Mouse (Mus musculus) stomach, embryonic 14.5 days (tissue): Measurements from ENCODE around the gene Nod1. TPM values are rescaled to one million over a fixed set of nuclear protein-coding genes. Genes with fewer than 3 reads are reported as not detected.

Experiments
- ATAC-seq: fragments of 200-750 bp; cut with Nextera tagmentation; 2 replicates; pipeline ENCODE4 v1.8.0; 2017; ENCODE audit warnings: low read depth, moderate TSS enrichment; ENCODE audit not compliant: insufficient number of reproducible peaks, insufficient read depth, low FRiP score
- H3K27ac ChIP-seq: fragments of 300-500 bp; sonication (generic); 2 replicates; pipeline ENCODE4 v1.5.1; 2014; ENCODE audit warnings: mild to moderate bottlenecking, low read length, moderate library complexity, mixed read lengths
- H3K27me3 ChIP-seq: fragments of 300-500 bp; sonication (generic); 2 replicates; pipeline ENCODE4 v1.6.1; 2014; ENCODE audit warnings: low read length, control low read depth, mixed read lengths; ENCODE audit not compliant: control insufficient read depth, insufficient read depth
- H3K36me3 ChIP-seq: fragments of 300-500 bp; sonication (generic); 2 replicates; pipeline ENCODE4 v1.6.1; 2014; ENCODE audit warnings: mild to moderate bottlenecking, control low read depth, low read length, moderate library complexity, mixed read lengths; ENCODE audit not compliant: control insufficient read depth, insufficient read depth
- H3K4me1 ChIP-seq: fragments of 300-500 bp; sonication (generic); 2 replicates; pipeline ENCODE4 v1.6.1; 2014; ENCODE audit warnings: low read length, control low read depth, mixed read lengths; ENCODE audit not compliant: control insufficient read depth, insufficient read depth
- H3K4me2 ChIP-seq: fragments of 300-500 bp; sonication (generic); replicated peaks from 2 replicates; pipeline ENCODE4 v1.6.1; 2014; ENCODE audit warnings: low read depth, low read length, control low read depth
- H3K4me3 ChIP-seq: fragments of 300-500 bp; sonication (generic); 2 replicates; pipeline ENCODE4 v1.5.1; 2014; ENCODE audit warnings: low read depth, low read length, control low read depth
- H3K9ac ChIP-seq: fragments of 300-500 bp; sonication (generic); replicated peaks from 2 replicates; pipeline ENCODE4 v1.6.1; 2014; ENCODE audit warnings: low read depth, mild to moderate bottlenecking, control low read depth, low read length, moderate library complexity, mixed read lengths
- H3K9me3 ChIP-seq: fragments of 300-500 bp; sonication (generic); 2 replicates; pipeline ENCODE4 v1.6.1; 2016; ENCODE audit warnings: low read depth, low read length, control low read depth; ENCODE audit not compliant: control insufficient read depth
- WGBS: fragments of 180-500 bp; shearing (Covaris S2); extraction: QIAGEN DNeasy Blood & Tissue Kit; methylation state at CpG from one replicate; pipeline ENCODE4 v1.1.7; 2014; 5-methylcytosine and 5-hydroxymethylcytosine counted together
- polyA plus RNA-seq: library from polyadenylated mRNA; unstranded; fragments of >200 nt; fragmentation: Nextera tagmentation; extraction: Ambion mirVana; gene quantifications from 2 replicates; pipeline ENCODE4 v1.2.1, GENCODE M21; 2014

Nod1 gene
- polyA plus RNA-seq, 1 experiment from 2014 or later = 5.6 TPM

DNA sequence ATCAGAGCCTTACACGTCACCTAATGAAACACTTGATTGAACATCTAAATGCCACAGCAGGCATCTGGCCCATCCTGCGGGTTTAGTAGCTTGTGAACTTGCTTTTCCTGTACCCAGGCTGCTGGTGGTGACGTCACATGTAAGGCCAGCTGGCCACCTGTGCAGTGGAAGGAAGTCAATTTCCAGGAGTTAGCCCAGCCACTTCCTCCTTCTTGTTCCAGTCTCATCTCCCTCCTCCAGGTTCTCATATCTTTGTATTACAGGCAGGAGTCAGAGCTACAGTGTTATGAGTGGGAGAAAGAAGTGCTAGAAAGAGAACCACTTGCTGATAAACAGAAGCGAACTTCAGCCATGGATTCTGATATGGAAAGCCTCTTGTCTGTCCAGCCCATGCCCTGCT, 56.2 kb downstream of the Nod1 start:
- no peak overlapping the region for H3K27ac ChIP-seq
- H3K4me1 ChIP-seq = no peaks in the 10 kb centered on the region
- ATAC-seq = no peak
- H3K9me3 ChIP-seq = no peaks in the 10 kb centered on the region
- 66% methylated on average over 4 of the region's 4 CpGs for WGBS
- no peak overlapping the region for H3K9ac ChIP-seq
- no peaks in the 10 kb centered on the region for H3K36me3 ChIP-seq
- H3K27me3 ChIP-seq = no peaks in the 10 kb centered on the region
- H3K4me2 ChIP-seq = no peak overlapping the region
- no peak overlapping the region for H3K4me3 ChIP-seq

DNA sequence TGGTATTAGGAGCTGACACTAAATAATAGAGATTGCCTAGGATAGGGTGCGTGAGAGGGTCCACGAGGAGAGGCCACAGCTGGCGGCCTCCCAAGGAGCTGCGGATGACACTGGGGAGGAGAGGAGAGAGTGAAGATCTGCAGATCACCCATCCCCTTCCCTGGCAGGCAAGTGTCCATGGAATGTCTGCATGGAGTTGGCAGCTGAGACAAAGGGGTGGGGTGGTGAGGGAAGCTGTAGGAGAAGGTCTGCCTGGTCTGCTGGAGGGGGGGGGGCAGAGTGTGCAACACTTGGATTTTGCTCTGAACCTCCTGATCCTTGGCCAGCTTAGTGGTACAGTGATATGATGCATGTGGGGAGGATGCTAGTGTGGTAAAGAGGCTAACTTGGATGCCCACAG, 57.4 kb downstream of the Nod1 start:
- no peaks in the 10 kb centered on the region for H3K4me1 ChIP-seq
- H3K27me3 ChIP-seq = no peaks in the 10 kb centered on the region
- ATAC-seq = no peak
- H3K36me3 ChIP-seq = no peaks in the 10 kb centered on the region
- no peak overlapping the region for H3K9ac ChIP-seq
- H3K27ac ChIP-seq = no peak overlapping the region
- 80% methylated on average over 4 of the region's 4 CpGs for WGBS
- H3K4me3 ChIP-seq = no peak overlapping the region
- H3K4me2 ChIP-seq = no peak overlapping the region
- no peaks in the 10 kb centered on the region for H3K9me3 ChIP-seq

DNA sequence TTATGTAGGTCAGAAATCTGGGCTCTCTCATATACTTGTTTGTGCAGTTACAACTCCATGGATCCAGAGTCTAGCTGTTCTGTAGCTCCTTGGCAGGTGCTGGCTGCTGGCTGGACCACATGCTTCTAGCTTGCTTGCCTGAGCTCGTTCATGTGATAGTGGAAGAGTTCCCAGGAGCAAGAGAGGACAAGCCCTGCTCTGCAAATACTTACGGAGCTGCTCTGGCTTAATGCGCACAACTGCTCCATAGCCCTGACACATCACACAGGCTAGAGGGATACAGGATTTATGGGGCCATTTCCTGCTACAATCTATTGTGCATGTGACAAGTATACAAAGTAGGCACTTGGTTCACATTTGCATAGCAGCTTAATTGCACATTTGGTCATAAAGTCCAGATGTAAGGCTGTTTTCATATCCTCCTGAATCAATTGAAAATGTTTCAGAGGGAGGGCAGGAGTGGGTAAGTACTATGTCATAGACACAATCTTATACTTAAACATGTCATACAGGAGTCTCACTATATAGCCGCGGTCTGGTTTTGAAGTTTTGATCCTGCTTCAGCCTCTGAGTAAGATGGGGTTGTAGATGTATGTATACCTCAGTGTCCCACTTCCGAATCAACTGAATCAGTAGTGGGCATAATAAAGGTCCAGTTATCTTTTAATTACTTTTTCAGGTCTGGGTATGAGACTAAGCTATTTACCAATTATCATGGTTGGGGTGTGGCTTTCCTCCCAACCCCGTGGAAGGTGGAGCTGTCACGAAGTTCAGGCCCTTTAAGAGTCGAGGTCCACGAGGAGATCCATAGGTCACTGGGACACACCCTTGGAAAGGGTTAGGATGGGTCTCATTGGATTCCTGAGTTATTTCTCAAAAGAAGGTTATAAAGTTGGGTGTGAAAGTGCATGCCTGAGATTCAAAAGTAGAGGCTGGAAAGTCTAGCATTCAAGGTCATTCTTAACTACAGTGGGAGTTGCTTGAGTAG, 66.1 kb downstream of the Nod1 start:
- H3K27ac ChIP-seq = no peak overlapping the region
- no peaks in the 10 kb centered on the region for H3K27me3 ChIP-seq

DNA sequence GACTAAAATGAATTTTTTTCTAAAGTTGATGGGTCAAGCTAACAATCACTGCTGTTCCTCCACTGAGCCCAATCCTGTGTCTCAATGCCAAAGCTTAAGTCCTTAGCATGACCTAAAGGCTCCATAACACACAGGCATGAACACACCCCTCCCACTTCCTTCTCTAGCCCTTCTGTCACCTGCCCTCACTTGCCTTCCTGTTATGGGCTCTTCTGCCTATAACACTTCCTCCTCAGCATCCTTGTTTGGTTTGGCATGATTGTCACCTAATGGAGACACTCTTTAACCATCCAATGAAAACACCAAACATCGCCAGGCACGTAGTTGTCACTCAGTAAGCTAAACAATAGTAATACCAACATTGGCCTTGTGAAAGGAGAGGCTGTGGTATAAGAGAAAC, 69.9 kb downstream of the Nod1 start:
- Histone ChIP-seq H3K4me2 (no peak overlapping the region), H3K4me3 (no peak overlapping the region), H3K9me3 (no peaks in the 10 kb centered on the region), H3K27ac (no peak overlapping the region), H3K27me3 (no peaks in the 10 kb centered on the region), H3K36me3 (no peaks in the 10 kb centered on the region), H3K9ac (no peak overlapping the region), H3K4me1 (no peaks in the 10 kb centered on the region)
- ATAC-seq = no peak
- WGBS = 89% methylated on average over 2 of the region's 2 CpGs

More for the DNA sequence above, 66.1 kb downstream of the Nod1 start:
- H3K4me2 ChIP-seq = no peak overlapping the region
- WGBS = 81% methylated on average over 10 of the region's 10 CpGs
- H3K4me1 ChIP-seq = no peaks in the 10 kb centered on the region
- no peak overlapping the region for H3K9ac ChIP-seq
- H3K4me3 ChIP-seq = no peak overlapping the region
- H3K36me3 ChIP-seq = no peaks in the 10 kb centered on the region
- ATAC-seq = no peak
- no peaks in the 10 kb centered on the region for H3K9me3 ChIP-seq

GRCm38 (mm10) chr6:54900256-54900655, 72.2 kb downstream of the Nod1 start:
- 77% methylated on average over 2 of the region's 2 CpGs for WGBS
- Histone ChIP-seq H3K36me3 (no peaks in the 10 kb centered on the region), H3K9ac (no peak overlapping the region), H3K9me3 (no peaks in the 10 kb centered on the region), H3K4me3 (no peak overlapping the region), H3K4me1 (no peaks in the 10 kb centered on the region), H3K4me2 (no peak overlapping the region), H3K27me3 (no peaks in the 10 kb centered on the region), H3K27ac (no peak overlapping the region)
- no peak for ATAC-seq

- H3K9ac ChIP-seq = no peak overlapping the region
- WGBS = 78% methylated on average over 3 of the region's 3 CpGs
Observed at GRCm38 (mm10) chr6:54891384-54891783, 81.0 kb downstream of the Nod1 start.

DNA sequence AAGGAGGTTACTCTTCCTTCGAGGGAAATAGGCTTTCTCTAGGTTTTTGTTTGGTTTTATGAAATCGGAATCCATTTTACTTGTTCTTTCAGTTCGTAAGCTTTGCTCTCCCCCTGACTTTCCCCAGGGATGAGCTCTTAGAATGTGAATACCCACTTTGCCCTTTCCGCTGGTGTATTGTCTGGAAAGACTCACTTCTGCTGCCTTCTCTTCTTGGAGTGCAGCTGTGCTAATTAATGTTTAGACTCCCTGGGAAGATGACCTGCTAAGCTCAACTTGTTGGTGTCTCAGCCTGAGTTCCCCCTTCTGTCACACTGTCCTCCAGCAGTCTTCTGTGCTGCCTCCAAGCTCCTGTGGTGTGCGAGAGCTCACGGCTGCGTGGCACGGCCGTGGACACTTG, 82.2 kb downstream of the Nod1 start:
- Histone ChIP-seq H3K9ac (no peak overlapping the region), H3K4me3 (no peak overlapping the region), H3K36me3 (no peaks in the 10 kb centered on the region), H3K4me2 (no peak overlapping the region), H3K27ac (no peak overlapping the region), H3K9me3 (no peaks in the 10 kb centered on the region), H3K27me3 (no peaks in the 10 kb centered on the region), H3K4me1 (0 out of 2 replicates have a peak, but pooled peaks cover 3% of the 10 kb centered on the region)
- ATAC-seq = no peak
- WGBS = 79% methylated on average over 9 of the region's 9 CpGs

More at GRCm38 (mm10) chr6:54891384-54891783, 81.0 kb downstream of the Nod1 start:
- Histone ChIP-seq H3K4me1 (0 out of 2 replicates have a peak, but pooled peaks cover 3% of the 10 kb centered on the region), H3K9me3 (no peaks in the 10 kb centered on the region), H3K36me3 (no peaks in the 10 kb centered on the region), H3K27me3 (no peaks in the 10 kb centered on the region), H3K4me3 (no peak overlapping the region), H3K27ac (no peak overlapping the region), H3K4me2 (no peak overlapping the region)
- no peak for ATAC-seq

DNA sequence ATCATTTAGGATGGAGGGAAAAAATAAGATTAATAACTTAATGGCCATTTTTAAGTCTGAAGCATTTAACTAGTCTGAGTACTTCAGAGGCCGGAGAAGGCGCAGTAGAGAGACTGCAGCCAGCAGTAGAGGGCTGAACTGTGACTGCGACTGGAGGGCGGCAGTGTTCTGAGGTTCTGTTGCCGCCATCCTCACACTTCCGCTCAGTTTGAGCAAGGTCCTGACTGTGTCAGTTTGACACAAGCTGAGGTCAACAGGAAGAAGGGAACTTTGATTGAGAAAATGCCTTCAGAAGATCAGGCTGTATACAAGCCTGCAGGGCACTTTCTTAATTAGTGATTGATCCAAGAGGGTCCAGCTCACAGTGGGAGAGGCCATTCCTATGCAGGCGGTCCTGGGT, 86.2 kb downstream of the Nod1 start:
- H3K27ac ChIP-seq = no peak overlapping the region
- whole genome bisulfite sequencing = 76% methylated on average over 7 of the region's 7 CpGs
- no peak overlapping the region for H3K9ac ChIP-seq
- H3K36me3 ChIP-seq = no peaks in the 10 kb centered on the region
- no peak overlapping the region for H3K4me2 ChIP-seq
- 0 out of 2 replicates have a peak, but pooled peaks cover 3% of the 10 kb centered on the region for H3K4me1 ChIP-seq
- no peak overlapping the region for H3K4me3 ChIP-seq
- H3K9me3 ChIP-seq = no peaks in the 10 kb centered on the region
- H3K27me3 ChIP-seq = no peaks in the 10 kb centered on the region
- no peak for ATAC-seq
